Mouse (Mus musculus): ENCODE results near the gene Ep400. TPM values are rescaled to one million over a fixed set of nuclear protein-coding genes. Genes with fewer than 3 reads are reported as not detected.
A peak's percentile ranks its signal among the peaks of the same experiment; 100 is the strongest.

Gene Ep400
- polyA plus RNA-seq, 1 experiment, result 155 TPM

- peak; percentile 45 for DNase-seq
- Histone ChIP-seq H3K27me3 (ENCODE audit: control insufficient read depth, insufficient read depth, low read length) (no peaks in the 10 kb centered on the region), H3K4me3 (ENCODE audit: control insufficient read depth, insufficient read depth, low read length) (peak overlapping the region; percentile 64), H3K27ac (ENCODE audit: control insufficient read depth, insufficient read depth, low read length) (0 out of 2 replicates have a peak overlapping the region, but pooled peaks have one; percentile 11), H3K36me3 (ENCODE audit: control insufficient read depth, insufficient read depth, low read length) (no peaks in the 10 kb centered on the region), H3K4me1 (replicated peaks; ENCODE audit: control insufficient read depth, insufficient read depth, low read length) (no peaks in the 10 kb centered on the region)
- WGBS, result under 1% methylated on average over 58 of the region's 58 CpGs
- TF ChIP-seq CTCF (IDR thresholded peaks at IDR 0.05; ENCODE audit: borderline replicate concordance, control insufficient read depth, extremely low read depth, insufficient read depth, low read length, poor library complexity), result no peak
- TF ChIP-seq POLR2A (IDR thresholded peaks at IDR 0.05; ENCODE audit: control insufficient read depth, extremely low read depth, insufficient read depth, low read length, poor library complexity), result no peak
Observed at GRCm38 (mm10) chr5:110770031-110770445, 479 bp downstream of the Ep400 start.

GRCm38 (mm10) chr5:110769272-110769671, 1.2 kb downstream of the Ep400 start:
- DNase-seq, result no peak
- WGBS, result 45% methylated on average over 4 of the region's 4 CpGs
- H3K4me3 ChIP-seq (ENCODE audit: control insufficient read depth, insufficient read depth, low read length), result no peak overlapping the region
- H3K27ac ChIP-seq (ENCODE audit: control insufficient read depth, insufficient read depth, low read length), result no peak overlapping the region
- TF ChIP-seq POLR2A (IDR thresholded peaks at IDR 0.05; ENCODE audit: control insufficient read depth, extremely low read depth, insufficient read depth, low read length, poor library complexity), result no peak
- TF ChIP-seq CTCF (IDR thresholded peaks at IDR 0.05; ENCODE audit: borderline replicate concordance, control insufficient read depth, extremely low read depth, insufficient read depth, low read length, poor library complexity), result no peak
- no peaks in the 10 kb centered on the region for H3K27me3 ChIP-seq (ENCODE audit: control insufficient read depth, insufficient read depth, low read length)
- no peaks in the 10 kb centered on the region for H3K36me3 ChIP-seq (ENCODE audit: control insufficient read depth, insufficient read depth, low read length)
- H3K4me1 ChIP-seq (replicated peaks; ENCODE audit: control insufficient read depth, insufficient read depth, low read length), result no peaks in the 10 kb centered on the region

GRCm38 (mm10) chr5:110763890-110764289, 6.6 kb downstream of the Ep400 start:
- DNase-seq, result no peak
- H3K4me1 ChIP-seq (replicated peaks; ENCODE audit: control insufficient read depth, insufficient read depth, low read length), result peaks cover 4% of the 10 kb centered on the region; the same call in 1 of the 2 replicates
- no peak overlapping the region for H3K4me3 ChIP-seq (ENCODE audit: control insufficient read depth, insufficient read depth, low read length)
- no peaks in the 10 kb centered on the region for H3K36me3 ChIP-seq (ENCODE audit: control insufficient read depth, insufficient read depth, low read length)
- 97% methylated on average over 8 of the region's 8 CpGs for WGBS
- no peaks in the 10 kb centered on the region for H3K27me3 ChIP-seq (ENCODE audit: control insufficient read depth, insufficient read depth, low read length)
- TF ChIP-seq POLR2A (IDR thresholded peaks at IDR 0.05; ENCODE audit: control insufficient read depth, extremely low read depth, insufficient read depth, low read length, poor library complexity), result no peak
- TF ChIP-seq CTCF (IDR thresholded peaks at IDR 0.05; ENCODE audit: borderline replicate concordance, control insufficient read depth, extremely low read depth, insufficient read depth, low read length, poor library complexity), result no peak
- no peak overlapping the region for H3K27ac ChIP-seq (ENCODE audit: control insufficient read depth, insufficient read depth, low read length)

- H3K4me3 ChIP-seq (ENCODE audit: control insufficient read depth, insufficient read depth, low read length), result no peak overlapping the region
- no peak overlapping the region for H3K27ac ChIP-seq (ENCODE audit: control insufficient read depth, insufficient read depth, low read length)
- H3K36me3 ChIP-seq (ENCODE audit: control insufficient read depth, insufficient read depth, low read length), result peaks cover 13% of the 10 kb centered on the region
- no peaks in the 10 kb centered on the region for H3K4me1 ChIP-seq (replicated peaks; ENCODE audit: control insufficient read depth, insufficient read depth, low read length)
- no peaks in the 10 kb centered on the region for H3K27me3 ChIP-seq (ENCODE audit: control insufficient read depth, insufficient read depth, low read length)
- 94% methylated on average over 1 of the region's 1 CpGs for WGBS
- DNase-seq, result no peak
- TF ChIP-seq CTCF (IDR thresholded peaks at IDR 0.05; ENCODE audit: borderline replicate concordance, control insufficient read depth, extremely low read depth, insufficient read depth, low read length, poor library complexity) (no peak), POLR2A (IDR thresholded peaks at IDR 0.05; ENCODE audit: control insufficient read depth, extremely low read depth, insufficient read depth, low read length, poor library complexity) (no peak)
Observed at GRCm38 (mm10) chr5:110745021-110745420, 25.5 kb downstream of the Ep400 start.

GRCm38 (mm10) chr5:110739496-110740275, 30.8 kb downstream of the Ep400 start:
- no peak overlapping the region for H3K4me3 ChIP-seq (ENCODE audit: control insufficient read depth, insufficient read depth, low read length)
- no peak for TF ChIP-seq CTCF (IDR thresholded peaks at IDR 0.05; ENCODE audit: borderline replicate concordance, control insufficient read depth, extremely low read depth, insufficient read depth, low read length, poor library complexity)
- no peak for TF ChIP-seq POLR2A (IDR thresholded peaks at IDR 0.05; ENCODE audit: control insufficient read depth, extremely low read depth, insufficient read depth, low read length, poor library complexity)
- peaks cover 59% of the 10 kb centered on the region for H3K36me3 ChIP-seq (ENCODE audit: control insufficient read depth, insufficient read depth, low read length)
- no peaks in the 10 kb centered on the region for H3K4me1 ChIP-seq (replicated peaks; ENCODE audit: control insufficient read depth, insufficient read depth, low read length)
- DNase-seq, result no peak
- no peaks in the 10 kb centered on the region for H3K27me3 ChIP-seq (ENCODE audit: control insufficient read depth, insufficient read depth, low read length)
- 77% methylated on average over 7 of the region's 7 CpGs for WGBS
- H3K27ac ChIP-seq (ENCODE audit: control insufficient read depth, insufficient read depth, low read length), result no peak overlapping the region

- WGBS, result 78% methylated on average over 1 of the region's 1 CpGs
- Histone ChIP-seq H3K27ac (ENCODE audit: control insufficient read depth, insufficient read depth, low read length) (no peak overlapping the region), H3K27me3 (ENCODE audit: control insufficient read depth, insufficient read depth, low read length) (no peaks in the 10 kb centered on the region), H3K4me1 (replicated peaks; ENCODE audit: control insufficient read depth, insufficient read depth, low read length) (no peaks in the 10 kb centered on the region), H3K4me3 (ENCODE audit: control insufficient read depth, insufficient read depth, low read length) (no peak overlapping the region), H3K36me3 (ENCODE audit: control insufficient read depth, insufficient read depth, low read length) (peaks cover 73% of the 10 kb centered on the region)
- no peak for TF ChIP-seq POLR2A (IDR thresholded peaks at IDR 0.05; ENCODE audit: control insufficient read depth, extremely low read depth, insufficient read depth, low read length, poor library complexity)
- no peak for TF ChIP-seq CTCF (IDR thresholded peaks at IDR 0.05; ENCODE audit: borderline replicate concordance, control insufficient read depth, extremely low read depth, insufficient read depth, low read length, poor library complexity)
- no peak for DNase-seq
Observed at GRCm38 (mm10) chr5:110735606-110736005, 34.9 kb downstream of the Ep400 start.
